Mouse (Mus musculus) kidney, embryonic 15.5 days (tissue): ENCODE measurements around the gene AI597479. TPM values are rescaled to one million over a fixed set of nuclear protein-coding genes. Genes with fewer than 3 reads are reported as not detected.
A peak's percentile ranks its signal among the peaks of the same experiment; 100 is the strongest.
"Not testable (repeated sequence)": the region's sequence is repeated elsewhere in the genome, so short reads cannot be mapped to it uniquely, and the experiment has no call there.

ENCODE experiments used
- ATAC-seq: fragments of 200-750 bp; cut with Nextera tagmentation; replicated peaks from 2 replicates; pipeline ENCODE4 v1.8.0; 2017; ENCODE audit warnings: moderate TSS enrichment; ENCODE audit not compliant: low FRiP score
- H3K27ac ChIP-seq: fragments of 300-500 bp; sonication (generic); 2 replicates; pipeline ENCODE4 v1.5.1; 2015; ENCODE audit warnings: mild to moderate bottlenecking, inconsistent platforms
- H3K27me3 ChIP-seq: fragments of 300-500 bp; sonication (generic); 2 replicates; pipeline ENCODE4 v1.6.1; 2015; ENCODE audit warnings: inconsistent platforms
- H3K36me3 ChIP-seq: fragments of 300-500 bp; sonication (generic); 2 replicates; pipeline ENCODE4 v1.6.1; 2015; ENCODE audit warnings: inconsistent platforms
- H3K4me1 ChIP-seq: fragments of 300-500 bp; sonication (generic); 2 replicates; pipeline ENCODE4 v1.6.1; 2015; ENCODE audit warnings: inconsistent platforms
- H3K4me2 ChIP-seq: fragments of 300-500 bp; sonication (generic); 2 replicates; pipeline ENCODE4 v1.6.1; 2015; ENCODE audit warnings: moderate library complexity, mild to moderate bottlenecking, inconsistent platforms
- H3K4me3 ChIP-seq: fragments of 300-500 bp; sonication (generic); replicated peaks from 2 replicates; pipeline ENCODE4 v1.5.1; 2015; ENCODE audit warnings: mild to moderate bottlenecking, inconsistent platforms
- H3K9ac ChIP-seq: fragments of 300-500 bp; sonication (generic); 2 replicates; pipeline ENCODE4 v1.6.1; 2015; ENCODE audit warnings: mild to moderate bottlenecking, inconsistent platforms
- H3K9me3 ChIP-seq: fragments of 300-500 bp; sonication (generic); replicated peaks from 2 replicates; pipeline ENCODE4 v1.6.1; 2016; ENCODE audit warnings: inconsistent platforms
- WGBS: fragments of 180-500 bp; shearing (Covaris S2); methylation state at CpG from one replicate; pipeline ENCODE4 v1.1.7; 2015; ENCODE audit warnings: mixed read lengths; 5-methylcytosine and 5-hydroxymethylcytosine counted together
- polyA plus RNA-seq: library from polyadenylated mRNA; unstranded; fragments of >200 nt; fragmentation: Nextera tagmentation; extraction: Ambion mirVana; gene quantifications from 2 replicates; pipeline ENCODE4 v1.2.1, GENCODE M21; 2015

AI597479 gene
- polyA plus RNA-seq, 1 experiment from 2014 or later = 31.0 TPM

GRCm38 (mm10) chr1:43127820-43128610 lies 29.5 kb downstream of the AI597479 start:
- Histone ChIP-seq H3K9ac (no peak overlapping the region), H3K27me3 (no peaks in the 10 kb centered on the region), H3K36me3 (peaks cover 68% of the 10 kb centered on the region), H3K27ac (no peak overlapping the region), H3K4me1 (no peaks in the 10 kb centered on the region), H3K4me2 (no peak overlapping the region), H3K4me3 (no peak overlapping the region), H3K9me3 (no peaks in the 10 kb centered on the region)
- ATAC-seq = no peak
- 85% methylated on average over 8 of the region's 8 CpGs for WGBS

- Histone ChIP-seq H3K9me3 (no peaks in the 10 kb centered on the region), H3K4me3 (no peak overlapping the region), H3K27me3 (no peaks in the 10 kb centered on the region), H3K36me3 (peaks cover 57% of the 10 kb centered on the region), H3K4me2 (no peak overlapping the region), H3K9ac (no peak overlapping the region), H3K27ac (no peak overlapping the region), H3K4me1 (no peaks in the 10 kb centered on the region)
- 78% methylated on average over 5 of the region's 5 CpGs for WGBS
- no peak for ATAC-seq
Observed at GRCm38 (mm10) chr1:43130219-43130981, 31.9 kb downstream of the AI597479 start.

DNA sequence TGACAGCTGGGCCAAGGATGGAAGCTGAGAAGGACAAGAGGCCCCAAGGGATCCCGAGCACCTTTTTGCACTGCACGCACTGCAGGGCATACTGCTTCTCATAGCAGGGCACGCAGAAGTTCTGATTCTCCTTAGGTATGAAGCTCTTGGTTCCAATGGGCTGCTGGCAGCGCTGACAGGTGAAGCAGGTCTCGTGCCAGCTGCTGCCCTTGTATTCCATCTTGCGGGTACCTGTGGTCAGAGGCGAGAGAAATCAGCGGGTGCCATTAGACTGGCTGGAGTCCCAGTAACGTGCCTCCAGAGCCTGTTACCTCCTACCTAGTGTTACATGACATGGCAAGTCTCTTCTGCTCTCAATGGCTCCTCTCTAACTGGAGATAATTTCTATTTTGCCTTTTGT lies 33.1 kb downstream of the AI597479 start:
- no peak overlapping the region for H3K27ac ChIP-seq
- WGBS = 94% methylated on average over 9 of the region's 9 CpGs
- no peak overlapping the region for H3K4me3 ChIP-seq
- no peak overlapping the region for H3K4me2 ChIP-seq
- no peak for ATAC-seq
- H3K9ac ChIP-seq = no peak overlapping the region
- H3K27me3 ChIP-seq = no peaks in the 10 kb centered on the region
- H3K4me1 ChIP-seq = 0 out of 2 replicates have a peak, but pooled peaks cover 2% of the 10 kb centered on the region
- peaks cover 63% of the 10 kb centered on the region for H3K36me3 ChIP-seq
- no peaks in the 10 kb centered on the region for H3K9me3 ChIP-seq

DNA sequence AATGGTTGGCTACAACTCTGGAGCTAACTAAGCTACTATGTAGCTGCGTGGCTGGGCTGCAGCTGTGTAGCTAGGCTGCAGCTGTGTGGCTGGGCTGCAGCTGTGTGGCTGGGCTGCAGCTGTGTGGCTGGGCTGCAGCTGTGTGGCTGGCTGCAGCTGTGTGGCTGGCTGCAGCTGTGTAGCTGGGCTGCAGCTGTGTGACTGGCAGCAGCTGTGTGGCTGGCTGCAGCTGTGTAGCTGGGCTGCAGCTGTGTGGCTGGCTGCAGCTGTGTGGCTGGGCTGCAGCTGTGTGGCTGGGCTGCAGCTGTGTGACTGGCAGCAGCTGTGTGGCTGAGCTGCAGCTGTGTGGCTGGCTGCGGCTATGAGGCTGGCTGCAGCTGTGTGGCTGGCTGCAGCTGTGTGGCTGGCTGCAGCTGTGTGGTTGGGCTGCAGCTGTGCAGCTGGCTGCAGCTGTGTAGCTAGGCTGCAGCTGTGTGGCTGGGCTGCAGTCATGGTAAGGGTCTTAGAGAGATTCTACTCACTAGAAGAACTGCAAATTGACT lies 38.0 kb downstream of the AI597479 start:
- H3K4me3 ChIP-seq, H3K27me3 ChIP-seq, ATAC-seq, H3K4me1 ChIP-seq, H3K9me3 ChIP-seq, H3K4me2 ChIP-seq, H3K9ac ChIP-seq, H3K27ac ChIP-seq: not testable (repeated sequence)
- peaks cover 48% of the 10 kb centered on the region for H3K36me3 ChIP-seq
- 78% methylated on average over 2 of the region's 2 CpGs for WGBS

GRCm38 (mm10) chr1:43137334-43137733 lies 38.8 kb downstream of the AI597479 start:
- H3K4me1 ChIP-seq = 0 out of 2 replicates have a peak, but pooled peaks cover 2% of the 10 kb centered on the region
- peaks cover 46% of the 10 kb centered on the region for H3K36me3 ChIP-seq
- H3K4me3 ChIP-seq = no peak overlapping the region
- ATAC-seq = no peak
- no peak overlapping the region for H3K27ac ChIP-seq
- 81% methylated on average over 5 of the region's 5 CpGs for WGBS
- no peaks in the 10 kb centered on the region for H3K9me3 ChIP-seq
- no peak overlapping the region for H3K4me2 ChIP-seq
- H3K9ac ChIP-seq = no peak overlapping the region
- no peaks in the 10 kb centered on the region for H3K27me3 ChIP-seq

DNA sequence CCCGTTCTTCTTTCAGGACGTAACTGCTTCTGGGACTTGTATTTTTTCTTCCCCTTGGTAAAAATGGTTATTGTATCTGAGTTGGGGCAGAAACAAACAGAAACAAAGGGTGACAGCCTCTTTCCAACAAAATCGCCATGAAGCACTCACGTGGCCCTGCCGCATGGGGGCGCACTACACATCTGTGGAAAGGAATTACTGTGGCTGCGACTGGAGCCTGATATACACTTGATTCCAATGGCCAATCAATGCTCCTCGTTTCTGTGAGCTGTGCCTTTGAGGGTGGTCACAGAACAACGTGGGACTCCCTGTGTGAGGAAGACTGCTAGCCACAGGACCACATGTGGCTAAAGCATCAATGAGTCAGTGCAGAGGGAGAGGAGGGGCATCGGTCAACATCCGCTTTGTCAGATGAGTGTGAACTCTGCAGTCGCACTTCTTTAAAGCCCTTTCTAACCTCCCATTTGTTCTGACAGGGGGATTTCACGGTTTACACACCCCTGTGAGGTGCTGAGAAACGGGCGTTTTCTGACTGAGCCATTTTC lies 39.8 kb downstream of the AI597479 start:
- H3K36me3 ChIP-seq = peaks cover 46% of the 10 kb centered on the region
- H3K27ac ChIP-seq = no peak overlapping the region
- H3K4me1 ChIP-seq = 0 out of 2 replicates have a peak, but pooled peaks cover 2% of the 10 kb centered on the region
- no peak for ATAC-seq
- 67% methylated on average over 15 of the region's 15 CpGs for WGBS
- no peaks in the 10 kb centered on the region for H3K27me3 ChIP-seq
- no peak overlapping the region for H3K4me2 ChIP-seq
- H3K9me3 ChIP-seq = no peaks in the 10 kb centered on the region
- H3K9ac ChIP-seq = no peak overlapping the region
- H3K4me3 ChIP-seq = no peak overlapping the region

- H3K4me3 ChIP-seq = no peak overlapping the region
- no peak overlapping the region for H3K4me2 ChIP-seq
- H3K27me3 ChIP-seq = no peaks in the 10 kb centered on the region
- H3K9me3 ChIP-seq = no peaks in the 10 kb centered on the region
- peak; percentile 75 for ATAC-seq
- H3K4me1 ChIP-seq = 0 out of 2 replicates have a peak, but pooled peaks cover 6% of the 10 kb centered on the region
- H3K27ac ChIP-seq = no peak overlapping the region
- H3K36me3 ChIP-seq = peaks cover 41% of the 10 kb centered on the region
- no peak overlapping the region for H3K9ac ChIP-seq
- 52% methylated on average over 8 of the region's 8 CpGs for WGBS
Observed at GRCm38 (mm10) chr1:43139587-43140266, 41.2 kb downstream of the AI597479 start.

- no peak overlapping the region for H3K9ac ChIP-seq
- H3K9me3 ChIP-seq = no peaks in the 10 kb centered on the region
- H3K4me2 ChIP-seq = no peak overlapping the region
- H3K27me3 ChIP-seq = no peaks in the 10 kb centered on the region
- H3K4me1 ChIP-seq = peaks cover 9% of the 10 kb centered on the region; the same call in 1 of the 2 replicates
- H3K4me3 ChIP-seq = no peak overlapping the region
- WGBS = 79% methylated on average over 11 of the region's 11 CpGs
- H3K27ac ChIP-seq = no peak overlapping the region
- ATAC-seq = no peak
- H3K36me3 ChIP-seq = peaks cover 24% of the 10 kb centered on the region
Observed at GRCm38 (mm10) chr1:43141555-43141961, 43.0 kb downstream of the AI597479 start.

DNA sequence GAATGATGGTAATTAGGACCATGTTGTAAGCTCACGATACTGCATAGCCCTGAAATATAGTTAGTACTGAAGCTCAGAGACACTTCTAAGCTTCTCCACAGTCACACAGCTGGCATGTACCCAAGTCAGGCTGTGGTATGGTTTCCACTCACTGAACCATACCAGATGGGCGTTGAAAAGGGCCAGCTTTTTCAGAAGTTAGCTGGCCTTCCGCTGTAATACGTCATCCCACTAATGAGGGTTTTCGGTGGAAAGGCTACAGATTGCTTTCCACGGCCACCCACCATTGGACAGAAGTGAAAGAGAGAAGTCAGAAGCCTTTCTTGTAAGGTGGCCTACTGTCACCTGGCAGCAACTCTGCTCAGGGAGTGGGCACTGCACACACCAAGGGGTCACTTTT lies 44.3 kb downstream of the AI597479 start:
- 79% methylated on average over 6 of the region's 6 CpGs for WGBS
- H3K27ac ChIP-seq = no peak overlapping the region
- no peaks in the 10 kb centered on the region for H3K9me3 ChIP-seq
- H3K36me3 ChIP-seq = peaks cover 11% of the 10 kb centered on the region
- no peak overlapping the region for H3K4me3 ChIP-seq
- H3K4me2 ChIP-seq = no peak overlapping the region
- no peak overlapping the region for H3K9ac ChIP-seq
- peaks cover 14% of the 10 kb centered on the region; the same call in 1 of the 2 replicates for H3K4me1 ChIP-seq
- ATAC-seq = no peak
- no peaks in the 10 kb centered on the region for H3K27me3 ChIP-seq

DNA sequence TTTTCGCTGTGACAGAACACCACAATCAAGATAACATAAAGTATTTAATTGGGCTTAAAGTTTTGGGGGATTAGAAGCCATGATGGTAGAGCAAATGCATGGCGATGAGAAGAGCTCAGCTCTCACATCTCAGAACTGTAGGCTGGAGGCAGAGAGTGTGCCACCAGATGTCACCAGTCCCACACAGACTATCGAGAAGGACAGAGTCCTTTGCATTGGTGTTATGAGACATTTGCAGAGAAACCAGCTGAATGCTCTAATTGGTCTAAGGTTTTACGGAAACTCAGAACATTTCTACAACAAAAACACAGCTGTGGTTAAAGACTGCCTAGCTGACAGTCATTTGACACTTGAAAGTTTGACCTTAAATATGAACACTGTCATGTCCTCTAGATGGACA lies 44.8 kb downstream of the AI597479 start:
- Histone ChIP-seq H3K27me3 (no peaks in the 10 kb centered on the region), H3K4me3 (no peak overlapping the region), H3K4me1 (peaks cover 14% of the 10 kb centered on the region; the same call in 1 of the 2 replicates), H3K36me3 (peaks cover 9% of the 10 kb centered on the region; the same call in 1 of the 2 replicates), H3K9me3 (no peaks in the 10 kb centered on the region), H3K27ac (no peak overlapping the region), H3K4me2 (no peak overlapping the region), H3K9ac (no peak overlapping the region)
- 75% methylated on average over 4 of the region's 4 CpGs for WGBS
- no peak; the same call in 1 of the 2 replicates for ATAC-seq

- WGBS = 81% methylated on average over 4 of the region's 4 CpGs
- no peak overlapping the region for H3K4me3 ChIP-seq
- no peaks in the 10 kb centered on the region for H3K9me3 ChIP-seq
- no peak overlapping the region for H3K27ac ChIP-seq
- no peak for ATAC-seq
- peaks cover 14% of the 10 kb centered on the region; the same call in 1 of the 2 replicates for H3K4me1 ChIP-seq
- no peaks in the 10 kb centered on the region for H3K27me3 ChIP-seq
- peaks cover 10% of the 10 kb centered on the region for H3K36me3 ChIP-seq
- H3K9ac ChIP-seq = no peak overlapping the region
- H3K4me2 ChIP-seq = no peak overlapping the region
Observed at GRCm38 (mm10) chr1:43143791-43144190, 45.3 kb downstream of the AI597479 start.
